Mouse (Mus musculus) stomach, embryonic 14.5 days (tissue): ENCODE results near the gene Rnf213. TPM values are rescaled to one million over a fixed set of nuclear protein-coding genes. Genes with fewer than 3 reads are reported as not detected.

ENCODE experiments used
- ATAC-seq: fragments of 200-750 bp; cut with Nextera tagmentation; 2 replicates; pipeline ENCODE4 v1.8.0; 2017; ENCODE audit warnings: low read depth, moderate TSS enrichment; ENCODE audit not compliant: insufficient number of reproducible peaks, insufficient read depth, low FRiP score
- H3K27ac ChIP-seq: fragments of 300-500 bp; sonication (generic); 2 replicates; pipeline ENCODE4 v1.5.1; 2014; ENCODE audit warnings: mild to moderate bottlenecking, low read length, moderate library complexity, mixed read lengths
- H3K27me3 ChIP-seq: fragments of 300-500 bp; sonication (generic); 2 replicates; pipeline ENCODE4 v1.6.1; 2014; ENCODE audit warnings: low read length, control low read depth, mixed read lengths; ENCODE audit not compliant: control insufficient read depth, insufficient read depth
- H3K36me3 ChIP-seq: fragments of 300-500 bp; sonication (generic); 2 replicates; pipeline ENCODE4 v1.6.1; 2014; ENCODE audit warnings: mild to moderate bottlenecking, control low read depth, low read length, moderate library complexity, mixed read lengths; ENCODE audit not compliant: control insufficient read depth, insufficient read depth
- H3K4me1 ChIP-seq: fragments of 300-500 bp; sonication (generic); 2 replicates; pipeline ENCODE4 v1.6.1; 2014; ENCODE audit warnings: low read length, control low read depth, mixed read lengths; ENCODE audit not compliant: control insufficient read depth, insufficient read depth
- H3K4me2 ChIP-seq: fragments of 300-500 bp; sonication (generic); replicated peaks from 2 replicates; pipeline ENCODE4 v1.6.1; 2014; ENCODE audit warnings: low read depth, low read length, control low read depth
- H3K4me3 ChIP-seq: fragments of 300-500 bp; sonication (generic); 2 replicates; pipeline ENCODE4 v1.5.1; 2014; ENCODE audit warnings: low read depth, low read length, control low read depth
- H3K9ac ChIP-seq: fragments of 300-500 bp; sonication (generic); replicated peaks from 2 replicates; pipeline ENCODE4 v1.6.1; 2014; ENCODE audit warnings: low read depth, mild to moderate bottlenecking, control low read depth, low read length, moderate library complexity, mixed read lengths
- H3K9me3 ChIP-seq: fragments of 300-500 bp; sonication (generic); 2 replicates; pipeline ENCODE4 v1.6.1; 2016; ENCODE audit warnings: low read depth, low read length, control low read depth; ENCODE audit not compliant: control insufficient read depth
- WGBS: fragments of 180-500 bp; shearing (Covaris S2); extraction: QIAGEN DNeasy Blood & Tissue Kit; methylation state at CpG from one replicate; pipeline ENCODE4 v1.1.7; 2014; 5-methylcytosine and 5-hydroxymethylcytosine counted together
- polyA plus RNA-seq: library from polyadenylated mRNA; unstranded; fragments of >200 nt; fragmentation: Nextera tagmentation; extraction: Ambion mirVana; gene quantifications from 2 replicates; pipeline ENCODE4 v1.2.1, GENCODE M21; 2014

Gene Rnf213
- polyA plus RNA-seq, 1 experiment from 2014 or later: 11.1 TPM

GRCm38 (mm10) chr11:119492830-119493229, 99.9 kb downstream of the Rnf213 start:
- 93% methylated on average over 6 of the region's 6 CpGs for WGBS
- no peak for ATAC-seq
- H3K27me3 ChIP-seq: no peaks in the 10 kb centered on the region
- no peak overlapping the region; the same call in 1 of the 2 replicates for H3K4me2 ChIP-seq
- no peaks in the 10 kb centered on the region for H3K9me3 ChIP-seq
- no peak overlapping the region for H3K27ac ChIP-seq
- H3K36me3 ChIP-seq: 0 out of 2 replicates have a peak, but pooled peaks cover 6% of the 10 kb centered on the region
- peaks cover 11% of the 10 kb centered on the region; the same call in 1 of the 2 replicates for H3K4me1 ChIP-seq
- no peak overlapping the region for H3K4me3 ChIP-seq
- no peak overlapping the region for H3K9ac ChIP-seq

DNA sequence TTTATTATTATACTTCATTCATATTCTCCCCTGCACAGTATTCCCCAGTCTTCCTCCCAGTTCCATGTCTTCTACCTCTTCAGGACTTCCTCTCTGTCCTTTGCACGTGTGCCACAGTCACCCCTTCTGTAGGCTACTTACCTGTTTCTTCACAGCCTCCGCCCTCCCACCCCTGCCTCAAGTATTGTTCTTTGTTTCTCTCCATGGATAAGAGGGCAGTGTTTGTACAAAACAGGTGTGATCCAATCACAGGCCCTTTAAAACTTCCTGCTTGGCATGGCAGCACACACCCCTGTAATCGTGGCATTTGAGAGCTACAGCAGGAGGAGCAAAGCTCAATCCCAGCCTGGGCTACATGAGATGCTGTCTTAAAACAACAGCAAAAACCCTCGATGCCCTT, 100.6 kb downstream of the Rnf213 start:
- Histone ChIP-seq H3K9me3 (no peaks in the 10 kb centered on the region), H3K27me3 (no peaks in the 10 kb centered on the region), H3K9ac (no peak overlapping the region), H3K4me1 (peaks cover 11% of the 10 kb centered on the region; the same call in 1 of the 2 replicates), H3K4me3 (no peak overlapping the region), H3K4me2 (no peak overlapping the region), H3K36me3 (0 out of 2 replicates have a peak, but pooled peaks cover 6% of the 10 kb centered on the region), H3K27ac (no peak overlapping the region)
- 68% methylated on average over 4 of the region's 4 CpGs for WGBS
- ATAC-seq: no peak

GRCm38 (mm10) chr11:119496147-119496546, 103.2 kb downstream of the Rnf213 start:
- H3K27ac ChIP-seq: no peak overlapping the region
- no peak overlapping the region for H3K9ac ChIP-seq
- H3K27me3 ChIP-seq: no peaks in the 10 kb centered on the region
- no peak overlapping the region for H3K4me2 ChIP-seq
- no peak for ATAC-seq
- H3K9me3 ChIP-seq: no peaks in the 10 kb centered on the region
- peaks cover 19% of the 10 kb centered on the region; the same call in 1 of the 2 replicates for H3K36me3 ChIP-seq
- H3K4me3 ChIP-seq: no peak overlapping the region
- H3K4me1 ChIP-seq: peaks cover 11% of the 10 kb centered on the region; the same call in 1 of the 2 replicates
- WGBS: 92% methylated on average over 5 of the region's 5 CpGs

DNA sequence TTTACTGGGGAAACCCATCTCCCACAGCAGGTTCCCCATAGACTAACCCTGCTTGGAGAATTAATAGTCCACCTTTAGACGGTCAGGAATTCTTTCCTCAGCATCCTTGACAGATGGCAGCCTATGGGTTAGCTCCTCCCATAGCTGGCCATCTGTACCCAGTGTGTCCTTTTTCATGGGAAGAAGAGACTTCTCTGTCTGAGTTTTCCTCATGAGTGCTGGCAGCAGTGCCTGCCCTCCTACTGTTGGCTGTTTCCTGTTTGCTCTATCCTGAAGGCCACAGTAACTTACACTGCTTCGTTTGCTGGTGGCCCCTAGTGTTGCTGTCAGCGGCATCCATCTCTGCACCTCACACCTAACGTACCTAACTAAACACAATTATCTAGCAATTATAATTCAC, 104.6 kb downstream of the Rnf213 start:
- H3K4me2 ChIP-seq: no peak overlapping the region
- peaks cover 6% of the 10 kb centered on the region; the same call in 1 of the 2 replicates for H3K4me1 ChIP-seq
- no peak for ATAC-seq
- no peaks in the 10 kb centered on the region for H3K9me3 ChIP-seq
- WGBS: 65% methylated on average over 4 of the region's 4 CpGs
- H3K27ac ChIP-seq: no peak overlapping the region
- no peaks in the 10 kb centered on the region for H3K27me3 ChIP-seq
- H3K36me3 ChIP-seq: peaks cover 30% of the 10 kb centered on the region
- H3K9ac ChIP-seq: no peak overlapping the region
- no peak overlapping the region for H3K4me3 ChIP-seq

- no peak overlapping the region for H3K27ac ChIP-seq
- no peak overlapping the region for H3K4me2 ChIP-seq
- H3K4me3 ChIP-seq: no peak overlapping the region
- no peak for ATAC-seq
- no peaks in the 10 kb centered on the region for H3K27me3 ChIP-seq
- WGBS: 91% methylated on average over 4 of the region's 4 CpGs
- H3K36me3 ChIP-seq: peaks cover 35% of the 10 kb centered on the region
- no peaks in the 10 kb centered on the region for H3K9me3 ChIP-seq
- H3K4me1 ChIP-seq: no peaks in the 10 kb centered on the region
- H3K9ac ChIP-seq: no peak overlapping the region
Observed at GRCm38 (mm10) chr11:119499297-119499696, 106.4 kb downstream of the Rnf213 start.

DNA sequence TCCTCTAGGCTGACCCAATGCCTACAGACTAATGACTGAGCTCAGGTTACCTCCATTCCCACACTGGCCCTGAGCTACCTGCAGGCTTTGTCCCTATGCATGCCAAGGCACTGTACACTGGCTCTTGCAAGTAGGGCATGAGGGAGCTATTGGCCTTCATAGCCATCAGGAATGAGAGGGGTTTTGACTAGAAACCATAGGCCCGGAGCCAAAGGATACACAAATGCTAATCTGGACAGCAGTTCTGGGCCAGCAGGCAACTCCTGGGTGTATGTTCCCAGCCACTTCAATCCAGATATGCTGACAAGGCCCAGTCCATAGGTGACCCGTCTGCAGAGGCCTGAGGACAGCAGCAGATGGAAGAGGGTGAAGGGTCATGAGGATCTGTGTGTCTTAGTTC, 107.1 kb downstream of the Rnf213 start:
- peaks cover 39% of the 10 kb centered on the region for H3K36me3 ChIP-seq
- no peak overlapping the region for H3K9ac ChIP-seq
- WGBS: 79% methylated on average over 2 of the region's 2 CpGs
- H3K4me2 ChIP-seq: no peak overlapping the region
- no peaks in the 10 kb centered on the region for H3K9me3 ChIP-seq
- no peak overlapping the region for H3K27ac ChIP-seq
- no peak for ATAC-seq
- H3K4me3 ChIP-seq: no peak overlapping the region
- no peaks in the 10 kb centered on the region for H3K27me3 ChIP-seq
- no peaks in the 10 kb centered on the region for H3K4me1 ChIP-seq

- H3K36me3 ChIP-seq: peaks cover 61% of the 10 kb centered on the region
- H3K27ac ChIP-seq: no peak overlapping the region
- H3K9ac ChIP-seq: no peak overlapping the region
- H3K4me2 ChIP-seq: no peak overlapping the region
- H3K27me3 ChIP-seq: no peaks in the 10 kb centered on the region
- H3K4me1 ChIP-seq: no peaks in the 10 kb centered on the region
- H3K4me3 ChIP-seq: no peak overlapping the region
- no peaks in the 10 kb centered on the region for H3K9me3 ChIP-seq
- ATAC-seq: peak; percentile 59; the same call in 1 of the 2 replicates
Observed at GRCm38 (mm10) chr11:119503675-119504074, 110.8 kb downstream of the Rnf213 start.

DNA sequence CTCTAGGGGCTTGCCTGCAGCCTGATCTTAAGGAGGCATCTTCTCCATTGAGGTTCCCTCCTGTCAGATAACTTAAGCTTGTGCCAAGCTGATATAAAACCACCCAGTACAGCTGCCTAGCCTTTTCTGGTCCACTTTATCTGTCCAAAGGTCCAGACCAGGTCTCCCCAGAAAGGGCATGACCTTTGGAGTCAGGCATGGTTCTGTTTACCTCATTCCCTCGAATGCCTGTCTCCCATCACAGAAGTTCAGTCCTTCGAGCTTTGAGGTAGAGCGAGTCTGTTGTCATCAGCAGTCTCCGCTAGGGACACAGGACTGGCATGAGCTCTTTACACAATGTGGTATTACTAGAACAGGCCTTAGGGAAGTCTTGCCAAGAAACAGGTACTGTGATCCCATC, 113.5 kb downstream of the Rnf213 start:
- H3K4me1 ChIP-seq: no peaks in the 10 kb centered on the region
- H3K4me3 ChIP-seq: no peak overlapping the region
- no peaks in the 10 kb centered on the region for H3K9me3 ChIP-seq
- H3K9ac ChIP-seq: no peak overlapping the region
- ATAC-seq: no peak
- H3K4me2 ChIP-seq: no peak overlapping the region
- H3K36me3 ChIP-seq: peaks cover 46% of the 10 kb centered on the region
- no peak overlapping the region for H3K27ac ChIP-seq
- no peaks in the 10 kb centered on the region for H3K27me3 ChIP-seq
- WGBS: 72% methylated on average over 4 of the region's 4 CpGs

GRCm38 (mm10) chr11:119507772-119508171, 114.9 kb downstream of the Rnf213 start:
- no peak overlapping the region for H3K27ac ChIP-seq
- H3K9ac ChIP-seq: no peak overlapping the region
- no peak overlapping the region for H3K4me3 ChIP-seq
- H3K4me2 ChIP-seq: no peak overlapping the region
- no peaks in the 10 kb centered on the region for H3K27me3 ChIP-seq
- H3K36me3 ChIP-seq: peaks cover 36% of the 10 kb centered on the region
- 87% methylated on average over 8 of the region's 8 CpGs for WGBS
- no peaks in the 10 kb centered on the region for H3K4me1 ChIP-seq
- ATAC-seq: no peak
- no peaks in the 10 kb centered on the region for H3K9me3 ChIP-seq
